Mouse (Mus musculus): ENCODE data around the gene Nkx2-4.

DNA sequence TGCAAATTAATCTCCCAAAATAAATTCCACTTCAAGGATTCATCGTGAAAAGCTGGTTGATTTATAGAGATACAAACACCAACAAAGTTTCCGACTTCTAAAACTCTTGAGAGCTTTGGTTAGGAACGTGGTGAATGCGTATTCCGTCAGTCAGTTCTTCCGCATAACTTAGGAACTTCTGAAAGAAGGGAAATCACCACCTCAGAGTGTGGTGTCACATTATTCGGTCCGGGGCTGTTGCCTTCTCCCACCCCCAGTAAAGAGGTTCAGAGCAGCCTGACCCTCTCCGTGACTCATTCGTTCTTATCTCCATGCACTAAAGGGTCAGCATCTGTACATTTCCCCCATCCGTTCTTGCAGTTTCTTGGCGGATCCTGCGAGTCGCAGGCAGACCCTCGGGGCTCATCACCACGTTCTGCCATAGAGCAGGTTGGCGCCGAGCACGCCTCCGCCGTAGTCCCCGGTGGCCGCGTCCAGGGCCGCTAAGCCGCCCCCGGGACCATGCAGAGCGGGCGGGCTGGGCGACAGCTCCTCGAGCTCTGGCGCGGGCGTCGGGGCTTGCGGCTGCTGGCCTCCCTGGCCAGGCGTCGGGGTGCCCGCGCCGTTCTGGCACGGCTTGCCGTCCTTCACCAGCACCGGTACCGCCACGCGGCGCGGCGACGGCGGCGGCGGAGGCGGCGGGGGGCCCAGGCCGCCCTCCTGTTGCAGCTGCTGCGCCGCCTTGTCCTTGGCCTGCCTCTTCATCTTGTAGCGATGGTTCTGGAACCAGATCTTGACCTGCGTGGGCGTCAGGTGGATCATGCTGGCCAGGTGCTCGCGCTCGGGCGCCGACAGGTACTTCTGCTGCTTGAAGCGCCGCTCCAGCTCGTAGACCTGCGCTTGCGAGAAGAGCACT is 1.5 kb downstream of the Nkx2-4 start:
- TF ChIP-seq CTCF (IDR thresholded peaks at IDR 0.05; ENCODE audit: low read depth, low read length), result no peak
- no peak for TF ChIP-seq POLR2A (IDR thresholded peaks at IDR 0.05; ENCODE audit: insufficient read depth, low read length)

All from ES-Bruce4 (cell line).